Mouse (Mus musculus) limb, embryonic 10.5 days (tissue): Measurements from ENCODE around the gene Plcb1. TPM values are rescaled to one million over a fixed set of nuclear protein-coding genes. Genes with fewer than 3 reads are reported as not detected.
"Not testable (repeated sequence)": the region's sequence is repeated elsewhere in the genome, so short reads cannot be mapped to it uniquely, and the experiment has no call there.

Experiments used
- DNase-seq: peaks from one replicate; pipeline ENCODE4 v3.0.0-alpha.2; 2017; ENCODE audit warnings: low spot score
- H3K27ac ChIP-seq: fragments of 300-500 bp; sonication (generic); 2 replicates; pipeline ENCODE4 v1.5.1; 2016; ENCODE audit warnings: mild to moderate bottlenecking
- H3K27me3 ChIP-seq: fragments of 300-500 bp; sonication (generic); 2 replicates; pipeline ENCODE4 v1.6.1; 2016; ENCODE audit warnings: low read depth, mild to moderate bottlenecking; ENCODE audit not compliant: poor library complexity, severe bottlenecking
- H3K36me3 ChIP-seq: fragments of 300-500 bp; sonication (generic); 2 replicates; pipeline ENCODE4 v1.6.1; 2016; ENCODE audit warnings: mild to moderate bottlenecking, moderate library complexity
- H3K4me1 ChIP-seq: fragments of 300-500 bp; sonication (generic); 2 replicates; pipeline ENCODE4 v1.6.1; 2016
- H3K4me3 ChIP-seq: fragments of 300-500 bp; sonication (generic); 2 replicates; pipeline ENCODE4 v1.5.1; 2016; ENCODE audit warnings: mild to moderate bottlenecking, moderate library complexity
- H3K9me3 ChIP-seq: fragments of 300-500 bp; sonication (generic); replicated peaks from 2 replicates; pipeline ENCODE4 v1.6.1; 2016; ENCODE audit warnings: mild to moderate bottlenecking
- WGBS: fragments of 180-500 bp; shearing (Covaris S2); methylation state at CpG from one replicate; pipeline ENCODE4 v1.1.7; 2016; 5-methylcytosine and 5-hydroxymethylcytosine counted together
- polyA plus RNA-seq: library from polyadenylated mRNA; unstranded; fragments of >200 nt; fragmentation: Nextera tagmentation; extraction: Ambion mirVana; gene quantifications from 2 replicates; pipeline ENCODE4 v1.2.1, GENCODE M21; 2016

The Plcb1 gene
- polyA plus RNA-seq, 1 experiment from 2014 or later = 12.2 TPM

DNA sequence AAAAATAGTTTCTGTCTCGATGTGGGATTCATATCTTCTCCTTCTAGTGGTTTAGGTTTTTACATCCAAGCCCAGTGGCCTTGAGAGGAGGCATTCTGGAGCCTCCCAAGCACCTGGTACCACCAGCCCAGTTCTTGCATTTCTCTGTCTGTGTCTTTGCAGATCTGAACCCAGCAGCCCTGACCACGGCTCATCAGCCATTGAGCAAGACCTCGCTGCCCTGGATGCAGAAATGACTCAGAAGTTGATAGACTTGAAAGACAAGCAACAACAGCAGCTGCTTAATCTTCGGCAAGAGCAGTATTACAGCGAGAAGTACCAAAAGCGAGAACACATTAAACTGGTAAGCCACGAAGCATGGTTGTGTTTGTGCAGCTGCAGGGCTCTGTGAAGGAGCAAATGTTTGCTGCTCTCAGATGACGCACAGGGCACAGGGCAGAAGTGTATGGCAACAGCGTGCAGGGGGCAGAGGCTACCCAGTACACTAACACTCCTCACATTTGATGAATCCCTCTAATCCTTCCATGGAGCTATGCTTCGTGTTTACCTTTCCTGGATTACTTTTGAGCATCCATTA is 584.5 kb downstream of the Plcb1 start:
- Histone ChIP-seq H3K27me3 (no peaks in the 10 kb centered on the region), H3K4me1 (no peaks in the 10 kb centered on the region), H3K27ac (no peak overlapping the region), H3K36me3 (no peaks in the 10 kb centered on the region), H3K4me3 (no peak overlapping the region), H3K9me3 (no peaks in the 10 kb centered on the region)
- DNase-seq = no peak
- 79% methylated on average over 10 of the region's 10 CpGs for WGBS

DNA sequence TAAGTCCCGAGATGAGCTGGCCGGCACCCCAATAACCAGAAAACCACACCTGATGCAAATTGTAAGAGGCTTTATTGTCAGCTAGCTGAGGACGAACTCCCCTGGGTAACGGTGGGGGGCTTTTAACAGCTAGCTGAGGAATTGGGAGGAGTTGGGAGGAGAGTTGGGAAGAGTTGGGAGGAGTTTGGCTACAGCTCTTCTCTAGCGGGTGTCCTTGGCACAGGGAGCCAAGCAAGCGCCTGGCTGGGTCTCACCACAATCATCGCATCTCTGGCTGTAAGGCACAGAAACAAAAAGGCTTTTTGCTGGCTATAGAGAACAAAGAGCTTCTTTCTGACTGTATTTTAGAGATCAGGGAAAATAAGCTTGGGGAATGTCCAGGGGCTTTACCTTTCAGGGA is 594.9 kb downstream of the Plcb1 start:
- H3K27me3 ChIP-seq, H3K27ac ChIP-seq, H3K9me3 ChIP-seq, DNase-seq, H3K4me1 ChIP-seq, H3K36me3 ChIP-seq, H3K4me3 ChIP-seq: not testable (repeated sequence)
- WGBS = 25% methylated on average over 7 of the region's 7 CpGs

GRCm38 (mm10) chr2:135381396-135381795 is 595.5 kb downstream of the Plcb1 start:
- DNase-seq = no peak
- H3K27me3 ChIP-seq = no peaks in the 10 kb centered on the region
- 86% methylated on average over 1 of the region's 1 CpGs for WGBS
- H3K9me3 ChIP-seq = no peaks in the 10 kb centered on the region
- H3K36me3 ChIP-seq = no peaks in the 10 kb centered on the region
- H3K4me3 ChIP-seq = no peak overlapping the region
- no peaks in the 10 kb centered on the region for H3K4me1 ChIP-seq
- no peak overlapping the region for H3K27ac ChIP-seq

GRCm38 (mm10) chr2:135387990-135388389 is 602.1 kb downstream of the Plcb1 start:
- H3K27ac ChIP-seq = no peak overlapping the region
- H3K4me1 ChIP-seq = no peaks in the 10 kb centered on the region
- DNase-seq = no peak
- H3K27me3 ChIP-seq = no peaks in the 10 kb centered on the region
- H3K9me3 ChIP-seq = no peaks in the 10 kb centered on the region
- H3K36me3 ChIP-seq = no peaks in the 10 kb centered on the region
- WGBS = 62% methylated on average over 9 of the region's 9 CpGs
- H3K4me3 ChIP-seq = no peak overlapping the region

- H3K4me3 ChIP-seq = no peak overlapping the region
- no peaks in the 10 kb centered on the region for H3K9me3 ChIP-seq
- no peaks in the 10 kb centered on the region for H3K36me3 ChIP-seq
- H3K27me3 ChIP-seq = no peaks in the 10 kb centered on the region
- no peak overlapping the region for H3K27ac ChIP-seq
- DNase-seq = no peak
- no peaks in the 10 kb centered on the region for H3K4me1 ChIP-seq
- 83% methylated on average over 3 of the region's 3 CpGs for WGBS
These were observed 608.8 kb downstream of the Plcb1 start for GRCm38 (mm10) chr2:135394698-135395097.

DNA sequence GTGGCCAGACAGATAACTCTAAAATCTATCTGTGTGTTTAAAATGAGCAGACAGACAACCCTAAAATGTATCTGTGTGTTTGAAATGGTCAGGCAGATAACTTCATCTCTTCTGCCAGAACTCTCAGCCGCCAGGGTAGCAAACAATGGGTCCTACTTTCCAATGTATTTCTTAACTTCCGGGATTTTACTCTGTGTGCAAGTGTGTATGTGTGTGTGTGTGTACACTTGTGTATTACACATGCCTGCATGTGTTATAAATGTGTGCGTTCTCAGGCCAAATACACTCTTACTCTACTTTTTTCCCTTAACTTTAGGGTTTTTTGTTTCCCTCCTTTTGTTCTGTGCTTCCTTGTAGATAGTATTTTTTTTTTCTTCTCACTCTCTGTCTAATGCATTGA is 610.5 kb downstream of the Plcb1 start:
- Histone ChIP-seq H3K27ac (no peak overlapping the region), H3K9me3 (no peaks in the 10 kb centered on the region), H3K36me3 (no peaks in the 10 kb centered on the region), H3K4me1 (no peaks in the 10 kb centered on the region), H3K4me3 (no peak overlapping the region), H3K27me3 (no peaks in the 10 kb centered on the region)
- DNase-seq = no peak
- WGBS = 93% methylated on average over 3 of the region's 3 CpGs

GRCm38 (mm10) chr2:135397970-135398369 is 612.1 kb downstream of the Plcb1 start:
- WGBS = 81% methylated on average over 2 of the region's 2 CpGs
- H3K36me3 ChIP-seq = no peaks in the 10 kb centered on the region
- no peak for DNase-seq

GRCm38 (mm10) chr2:135399760-135400159 is 613.9 kb downstream of the Plcb1 start:
- H3K4me3 ChIP-seq = no peak overlapping the region
- H3K9me3 ChIP-seq = no peaks in the 10 kb centered on the region
- H3K27ac ChIP-seq = no peak overlapping the region
- no peaks in the 10 kb centered on the region for H3K4me1 ChIP-seq
- H3K36me3 ChIP-seq = no peaks in the 10 kb centered on the region
- DNase-seq = no peak
- H3K27me3 ChIP-seq = no peaks in the 10 kb centered on the region
- WGBS = 91% methylated on average over 6 of the region's 6 CpGs

More at GRCm38 (mm10) chr2:135397970-135398369, 612.1 kb downstream of the Plcb1 start:
- Histone ChIP-seq H3K4me1 (no peaks in the 10 kb centered on the region), H3K4me3 (no peak overlapping the region), H3K9me3 (no peaks in the 10 kb centered on the region), H3K27me3 (no peaks in the 10 kb centered on the region), H3K27ac (no peak overlapping the region)

DNA sequence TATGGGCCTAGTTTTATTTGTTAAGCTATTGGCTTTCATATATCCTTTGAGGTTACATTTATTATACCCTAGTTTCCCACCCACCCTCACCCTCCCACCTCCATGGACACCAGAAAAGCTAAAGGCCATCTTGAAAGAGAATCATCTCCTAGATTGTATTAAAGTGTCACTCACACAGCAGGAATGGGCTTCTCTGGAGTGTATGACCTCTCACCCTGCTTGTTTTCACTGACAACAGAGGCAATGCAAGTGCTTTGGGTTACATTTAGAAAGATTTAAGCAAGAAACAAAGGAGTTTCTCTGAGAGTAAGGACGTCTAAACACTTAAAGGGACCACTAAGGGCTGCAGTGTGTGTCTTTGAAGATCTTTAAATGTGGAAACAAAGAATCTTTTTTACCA is 617.0 kb downstream of the Plcb1 start:
- H3K9me3 ChIP-seq = no peaks in the 10 kb centered on the region
- no peak overlapping the region for H3K4me3 ChIP-seq
- 11% methylated on average over 1 of the region's 1 CpGs for WGBS
- no peaks in the 10 kb centered on the region for H3K36me3 ChIP-seq
- H3K27me3 ChIP-seq = no peaks in the 10 kb centered on the region
- no peak overlapping the region for H3K27ac ChIP-seq
- DNase-seq = no peak
- no peaks in the 10 kb centered on the region for H3K4me1 ChIP-seq

GRCm38 (mm10) chr2:135403344-135403743 is 617.5 kb downstream of the Plcb1 start:
- Histone ChIP-seq H3K36me3 (no peaks in the 10 kb centered on the region), H3K9me3 (no peaks in the 10 kb centered on the region), H3K4me3 (no peak overlapping the region), H3K27me3 (no peaks in the 10 kb centered on the region), H3K4me1 (no peaks in the 10 kb centered on the region), H3K27ac (no peak overlapping the region)
- WGBS = 80% methylated on average over 6 of the region's 6 CpGs
- DNase-seq = no peak

GRCm38 (mm10) chr2:135404095-135404494 is 618.2 kb downstream of the Plcb1 start:
- Histone ChIP-seq H3K27ac (no peak overlapping the region), H3K27me3 (no peaks in the 10 kb centered on the region), H3K4me1 (no peaks in the 10 kb centered on the region), H3K9me3 (no peaks in the 10 kb centered on the region), H3K36me3 (no peaks in the 10 kb centered on the region), H3K4me3 (no peak overlapping the region)
- WGBS = 82% methylated on average over 1 of the region's 1 CpGs
- DNase-seq = no peak

- 82% methylated on average over 5 of the region's 5 CpGs for WGBS
These were observed 623.7 kb downstream of the Plcb1 start for GRCm38 (mm10) chr2:135409418-135410097.

GRCm38 (mm10) chr2:135411675-135412074 is 625.8 kb downstream of the Plcb1 start:
- DNase-seq = no peak
- Histone ChIP-seq H3K4me3 (no peak overlapping the region), H3K9me3 (no peaks in the 10 kb centered on the region), H3K36me3 (no peaks in the 10 kb centered on the region), H3K4me1 (no peaks in the 10 kb centered on the region), H3K27me3 (no peaks in the 10 kb centered on the region), H3K27ac (no peak overlapping the region)
- 63% methylated on average over 2 of the region's 2 CpGs for WGBS

More at GRCm38 (mm10) chr2:135409418-135410097, 623.7 kb downstream of the Plcb1 start:
- H3K4me3 ChIP-seq = no peak overlapping the region
- no peaks in the 10 kb centered on the region for H3K27me3 ChIP-seq
- no peak overlapping the region for H3K27ac ChIP-seq
- DNase-seq = no peak
- H3K4me1 ChIP-seq = no peaks in the 10 kb centered on the region
- H3K9me3 ChIP-seq = no peaks in the 10 kb centered on the region
- no peaks in the 10 kb centered on the region for H3K36me3 ChIP-seq

GRCm38 (mm10) chr2:135415137-135415536 is 629.3 kb downstream of the Plcb1 start:
- no peak for DNase-seq
- H3K4me1 ChIP-seq = no peaks in the 10 kb centered on the region
- no peak overlapping the region for H3K27ac ChIP-seq
- no peaks in the 10 kb centered on the region for H3K36me3 ChIP-seq
- 86% methylated on average over 4 of the region's 4 CpGs for whole genome bisulfite sequencing
- H3K9me3 ChIP-seq = no peaks in the 10 kb centered on the region
- no peak overlapping the region for H3K4me3 ChIP-seq
- no peaks in the 10 kb centered on the region for H3K27me3 ChIP-seq
